9 mouse cellular contexts compared by ENCODE assay signal in genomic region chr6:39003126-39003525, GRCm38 (mm10).
"Had no signal": no experiment of that assay in that cellular context is flagged by ENCODE, and none has a peak within 500 bp of the region (broad histone marks: within the 10 kb centered on the region; RNA-seq: fewer than 3 reads in every experiment).

No protein-coding gene starts in this region.

- H3K4me2 ChIP-seq: limb, embryonic 15.5 days; midbrain, embryonic 15.5 days; neural tube, embryonic 12.5 days had no signal

- H3K36me3 ChIP-seq: limb, embryonic 15.5 days; midbrain, embryonic 15.5 days; neural tube, embryonic 12.5 days had no signal

- ATAC-seq: hindbrain, postnatal 0 days; midbrain, embryonic 15.5 days had no signal

- H3K27ac ChIP-seq: hindbrain, postnatal 0 days; left cerebral cortex, adult 2 months; limb, embryonic 15.5 days; liver, embryonic 14.5 days; midbrain, embryonic 15.5 days; neural tube, embryonic 12.5 days had no signal

- H3K4me3 ChIP-seq: left cerebral cortex, adult 2 months; limb, embryonic 15.5 days; midbrain, embryonic 15.5 days; neural tube, embryonic 12.5 days had no signal

- H3K9me3 ChIP-seq: limb, embryonic 15.5 days; midbrain, embryonic 15.5 days; neural tube, embryonic 12.5 days had no signal

- H3K9ac ChIP-seq: limb, embryonic 15.5 days; liver, embryonic 14.5 days; midbrain, embryonic 15.5 days; neural tube, embryonic 12.5 days had no signal

- H3K27me3 ChIP-seq: midbrain, embryonic 15.5 days; neural tube, embryonic 12.5 days had no signal

- DNase-seq: lung, adult 18-20 months; thymus, adult 18-20 months; thymus, postnatal 14 days had no signal
